Mouse (Mus musculus): ENCODE data around the gene Ddx28.
A peak's percentile ranks its signal among the peaks of the same experiment; 100 is the strongest.

Gene Ddx28

DNA sequence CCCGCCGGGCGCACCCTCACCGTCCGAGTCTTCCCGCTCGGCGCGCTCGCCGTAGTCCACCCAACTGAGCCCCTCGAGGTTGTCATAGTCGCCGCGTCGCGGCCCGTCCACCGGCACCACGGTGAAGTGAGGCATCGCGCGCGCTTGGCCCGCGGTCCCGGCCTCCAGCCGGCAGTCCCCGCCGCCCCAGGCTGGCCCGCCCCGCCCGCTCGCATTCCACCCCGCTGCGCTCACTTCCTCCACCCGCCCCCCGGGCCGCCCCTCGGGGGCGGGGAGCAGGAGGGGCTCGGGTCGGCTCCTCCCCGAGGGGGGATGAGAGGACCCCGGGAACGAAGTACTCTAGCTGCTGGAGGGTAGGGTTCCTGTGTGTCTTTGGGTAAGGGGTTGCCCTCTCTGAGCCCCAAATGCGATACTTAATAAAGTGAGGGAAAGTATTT is 45.8 kb downstream of the Ddx28 start, which contains the start of gene Slc12a4:
TSS of gene Slc12a4 (minus strand) at position 193 of the 437 bp plus-strand sequence.
- DNase-seq: peak; percentile 69 to 78

GRCm38 (mm10) chr8:105965266-105965904 is 46.3 kb downstream of the Ddx28 start:
- peak; percentile 14 to 31 for DNase-seq

- no peak for DNase-seq
These were observed 47.0 kb downstream of the Ddx28 start for GRCm38 (mm10) chr8:105964506-105965265.

- DNase-seq: no peak
These were observed 50.1 kb downstream of the Ddx28 start for GRCm38 (mm10) chr8:105961536-105961935.

DNA sequence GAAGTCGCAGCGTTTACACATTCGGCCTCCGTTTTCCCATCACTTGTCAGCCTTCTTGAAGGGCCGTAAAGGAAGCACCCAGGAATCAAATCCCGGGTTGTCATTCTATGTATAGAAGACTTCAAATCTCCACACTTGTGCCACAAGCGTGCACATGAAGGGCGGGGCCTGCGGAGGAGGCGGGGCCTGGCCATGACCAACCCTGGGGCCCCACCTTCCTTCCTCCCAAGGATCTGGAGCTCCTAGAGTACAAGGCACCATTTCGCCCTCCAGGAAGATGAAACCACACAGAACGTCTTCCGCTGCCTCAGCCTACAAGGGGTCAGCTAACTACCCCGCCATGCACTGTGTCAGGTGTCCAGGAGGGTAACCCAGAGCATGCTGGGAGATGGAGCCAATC is 50.6 kb downstream of the Ddx28 start:
- no peak for DNase-seq
